Mouse (Mus musculus) frontal cortex, postnatal 14 days (tissue): ENCODE results near the gene Rce1.

Source experiments
- DNase-seq, 2 experiments: peaks; one replicate each; pipeline ENCODE4 v3.0.0; 2022; ENCODE audit warnings: low spot score in 2 of 2

Gene Rce1

DNA sequence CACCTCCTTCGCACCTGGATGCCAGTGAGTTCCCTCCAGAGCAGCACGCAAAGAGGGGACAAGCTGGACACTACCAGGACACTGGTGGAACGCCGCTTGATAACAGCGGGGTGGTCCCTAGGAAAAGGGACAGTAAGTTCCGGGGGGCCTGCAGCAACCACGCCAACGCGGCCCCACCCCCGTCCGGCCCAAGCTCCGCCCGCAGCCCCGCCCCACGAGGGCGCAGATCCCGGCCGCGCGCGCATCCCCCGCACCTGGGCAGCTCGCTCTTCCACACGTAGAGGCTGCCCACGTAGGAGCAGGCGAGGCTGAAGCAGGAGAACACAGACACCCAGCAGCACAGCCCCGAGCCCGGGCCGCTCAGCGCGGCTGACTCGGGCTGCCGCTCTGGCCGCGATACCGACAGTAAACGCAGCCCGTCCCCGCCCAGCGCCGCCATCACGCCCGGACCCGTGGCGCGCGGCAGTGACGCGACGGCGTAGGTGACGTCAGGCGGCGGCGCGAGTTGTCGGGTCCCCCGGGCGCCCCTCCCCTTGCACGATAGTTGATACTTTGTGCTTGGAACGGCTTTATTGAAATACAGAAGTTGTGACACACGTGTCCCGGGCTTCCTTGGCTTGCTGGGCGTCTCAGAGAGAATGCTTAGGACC, at the start of gene Rce1:
Gene Rce1, minus strand, starts transcription at position 463 of the 650 bp plus-strand sequence.
- peak; percentile 74 to 88 for DNase-seq

DNA sequence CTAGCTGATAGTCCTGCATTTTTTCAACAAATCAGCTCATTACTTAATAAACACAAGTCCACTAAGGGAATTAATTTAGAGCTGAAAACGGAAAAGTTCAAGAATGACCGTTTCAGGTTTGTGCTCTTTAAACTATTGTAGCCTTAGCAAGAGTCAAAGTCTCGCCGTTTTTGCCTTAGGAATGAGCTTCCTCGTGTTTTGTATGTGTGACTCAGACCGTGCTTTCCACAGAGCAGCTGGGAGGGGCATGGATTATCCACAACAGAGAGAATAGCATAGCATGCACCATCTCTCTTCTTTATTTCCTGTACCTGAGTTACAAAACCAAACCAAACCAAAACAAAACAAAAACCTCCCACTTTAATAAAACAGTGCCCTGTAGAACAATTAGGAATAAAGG, 47.0 kb upstream of the Rce1 start:
- DNase-seq, result no peak

- DNase-seq, result no peak
These were observed 45.3 kb upstream of the Rce1 start for GRCm38 (mm10) chr19:4670776-4671175.

DNA sequence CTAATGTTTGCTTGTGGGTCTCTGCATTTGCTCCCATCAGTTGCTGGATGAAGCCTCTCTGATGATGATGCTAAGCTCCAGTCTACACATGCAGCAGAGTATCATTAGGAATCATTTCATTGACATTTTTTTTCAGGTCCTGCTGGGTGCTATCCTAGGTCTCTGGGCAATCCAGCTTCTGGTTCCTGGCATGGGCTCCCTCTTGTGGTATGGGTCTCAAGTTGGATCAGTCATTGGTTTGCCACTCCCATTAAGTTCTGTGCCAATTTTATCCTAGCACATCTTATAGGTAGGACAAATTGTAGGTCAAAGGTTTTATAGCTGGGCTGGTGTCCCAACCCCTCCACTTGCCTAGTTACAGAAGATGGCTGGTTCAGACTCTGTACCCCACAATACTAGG, 41.4 kb upstream of the Rce1 start:
- no peak for DNase-seq

DNA sequence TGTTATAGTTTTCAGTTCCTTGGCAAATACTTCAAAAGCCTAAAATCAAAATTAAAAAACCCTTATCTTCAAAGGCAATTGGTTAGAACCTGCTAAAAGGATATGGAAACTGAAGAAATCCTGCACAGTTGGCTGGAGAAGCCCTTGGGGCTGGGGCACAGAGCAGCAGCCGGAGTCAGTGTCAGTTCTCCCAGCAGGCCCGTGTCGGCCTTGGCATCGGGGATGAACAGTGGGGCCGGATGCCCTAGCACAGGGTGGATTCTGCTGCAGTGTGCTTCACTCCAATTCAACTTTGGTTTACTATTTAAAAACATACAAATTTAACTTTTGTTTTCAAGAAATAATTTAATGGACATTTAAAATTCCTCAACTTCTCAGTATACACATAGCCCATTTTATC, 32.7 kb upstream of the Rce1 start:
- no peak for DNase-seq

DNA sequence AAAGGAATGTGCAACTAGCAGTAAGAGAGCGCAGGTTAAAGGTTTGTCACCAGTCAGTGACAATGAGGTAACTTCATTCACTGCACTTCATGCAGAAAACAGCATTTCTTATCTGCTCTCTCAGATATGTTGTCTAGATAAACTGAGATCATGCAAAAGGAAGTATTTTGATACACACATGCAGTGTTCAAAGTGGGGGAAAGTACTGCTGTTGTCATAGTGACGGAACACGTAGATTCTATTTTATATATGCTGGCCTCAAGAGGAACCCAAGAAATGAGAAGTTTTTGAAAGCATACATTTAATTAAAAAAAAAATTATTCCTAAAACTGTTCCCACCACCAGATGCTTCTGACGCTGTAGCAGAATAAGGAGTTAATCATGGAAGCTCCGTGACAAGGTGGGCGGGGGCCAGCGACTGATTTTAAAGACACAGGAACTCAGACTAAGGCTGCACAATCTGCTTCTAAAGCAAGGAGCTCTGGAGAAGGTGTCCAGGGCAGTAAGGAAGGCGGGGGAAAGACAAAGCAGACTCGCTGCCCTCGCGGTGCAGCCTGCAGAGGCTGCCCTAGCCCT, 21.6 kb upstream of the Rce1 start:
- peak; percentile 63 to 72 for DNase-seq

DNA sequence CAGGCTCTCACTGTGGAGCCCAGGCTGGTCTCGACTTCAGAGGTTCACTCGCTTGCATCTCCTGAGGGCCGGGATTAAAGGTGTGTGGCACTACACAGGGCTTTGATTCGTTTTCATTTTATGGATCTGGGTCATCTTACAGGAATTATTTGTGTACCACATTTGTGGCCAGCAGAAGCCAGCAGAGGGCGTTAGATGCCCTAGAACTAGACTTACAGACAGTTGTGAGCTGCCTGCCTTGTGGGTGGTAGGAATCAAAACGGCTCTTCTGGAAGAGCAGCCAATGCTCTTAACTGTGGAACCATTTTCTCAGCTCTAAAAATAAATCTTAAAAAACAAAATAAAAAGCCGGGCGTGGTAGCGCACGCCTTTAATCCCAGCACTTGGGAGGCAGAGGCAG, 18.8 kb upstream of the Rce1 start:
- DNase-seq, result peak in 1 of 2 experiments; percentile 65

DNA sequence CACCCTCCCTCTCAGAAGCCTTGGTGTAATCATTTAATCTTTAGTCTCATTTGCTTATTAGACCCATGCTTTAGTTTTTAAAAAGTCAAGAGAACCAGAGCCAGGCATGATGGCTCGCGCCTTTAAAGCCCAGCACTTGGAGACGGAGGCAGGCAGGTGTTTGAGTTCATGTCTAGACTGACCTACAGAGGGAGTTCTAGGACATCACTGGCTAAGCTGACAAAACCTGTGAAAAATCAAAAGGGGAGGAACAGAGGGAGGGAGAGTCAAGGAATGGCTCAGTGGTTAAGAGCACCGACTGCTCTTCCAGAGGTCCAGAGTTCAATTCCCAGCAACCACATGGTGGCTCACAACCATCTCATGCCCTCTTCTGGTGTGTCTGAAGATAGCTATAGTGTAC, 10.5 kb upstream of the Rce1 start:
- no peak for DNase-seq

- DNase-seq, result peak in 1 of 2 experiments; percentile 60
These were observed 3.4 kb upstream of the Rce1 start for GRCm38 (mm10) chr19:4628819-4629218.

DNA sequence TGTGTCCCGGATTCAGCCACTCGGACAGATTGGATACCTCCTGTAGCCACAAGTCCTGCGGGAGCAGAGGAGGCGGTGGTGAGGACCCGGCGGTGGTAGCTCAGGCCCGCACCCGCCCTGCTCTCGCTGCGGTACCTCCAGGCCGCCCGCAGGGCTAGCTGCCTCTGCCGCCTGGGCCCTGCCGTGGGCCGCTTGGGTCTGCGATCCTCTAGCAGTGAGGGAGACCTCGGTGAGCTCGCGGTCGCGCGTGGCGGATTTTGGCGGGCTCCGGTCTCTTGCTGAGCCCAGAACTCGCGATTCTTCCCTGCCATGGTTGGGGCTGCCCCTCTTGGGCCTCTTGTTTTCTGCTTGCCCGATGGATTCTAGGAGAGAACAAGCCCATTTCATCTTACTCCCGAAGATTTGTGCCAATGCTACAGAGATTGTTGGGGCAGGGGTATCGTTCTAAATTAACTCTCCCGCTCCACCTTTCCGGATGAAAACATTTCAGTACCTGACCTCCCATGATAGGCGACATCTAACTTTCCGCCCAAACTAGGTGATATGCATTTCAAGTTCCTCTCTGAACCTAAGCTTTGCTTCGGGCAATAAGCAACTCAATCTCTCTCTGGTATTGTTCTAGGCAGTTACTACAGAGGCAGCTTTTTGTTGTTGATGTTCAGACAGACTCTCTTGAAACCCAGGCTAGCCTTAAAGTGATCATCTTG, 541 bp upstream of the Rce1 start:
- no peak for DNase-seq

DNA sequence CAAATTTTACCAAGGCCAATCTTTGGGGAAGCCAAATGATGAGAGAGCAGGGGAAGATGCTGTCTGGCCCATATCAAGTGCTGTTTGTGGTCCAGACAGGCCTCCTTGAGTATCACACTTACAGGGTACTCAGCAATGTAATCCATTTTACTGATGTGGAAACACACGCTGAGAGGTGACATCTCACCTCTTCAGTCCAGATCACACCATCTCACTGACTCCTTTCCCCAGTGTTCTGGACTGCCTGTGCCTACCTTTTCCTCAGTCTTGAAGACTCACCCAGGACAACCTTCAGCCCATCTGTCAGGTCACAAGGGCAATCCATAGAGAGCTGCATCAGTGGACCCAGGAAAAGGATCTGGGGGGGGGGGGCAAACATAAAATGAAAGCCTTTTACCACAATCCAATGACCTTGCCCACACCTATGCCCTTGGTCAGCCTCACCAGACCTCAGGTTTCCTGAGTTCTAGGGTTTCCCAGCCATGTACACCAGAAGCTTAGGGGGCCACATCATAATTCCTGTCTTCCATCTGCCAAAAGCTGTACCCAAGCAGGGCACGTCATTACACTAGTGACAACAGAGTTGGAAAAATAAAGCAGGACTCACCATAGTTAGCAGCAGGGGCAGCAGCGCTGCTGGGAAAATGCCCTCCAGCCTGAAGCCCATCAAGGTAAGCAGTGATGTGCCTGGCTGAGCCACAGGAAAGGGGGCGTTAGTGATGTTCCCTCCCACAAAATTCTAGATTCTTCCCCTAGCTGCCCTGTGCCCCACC, 849 bp downstream of the Rce1 start:
- DNase-seq, result no peak

- no peak for DNase-seq
These were observed 1.4 kb downstream of the Rce1 start for GRCm38 (mm10) chr19:4624006-4624405.

DNA sequence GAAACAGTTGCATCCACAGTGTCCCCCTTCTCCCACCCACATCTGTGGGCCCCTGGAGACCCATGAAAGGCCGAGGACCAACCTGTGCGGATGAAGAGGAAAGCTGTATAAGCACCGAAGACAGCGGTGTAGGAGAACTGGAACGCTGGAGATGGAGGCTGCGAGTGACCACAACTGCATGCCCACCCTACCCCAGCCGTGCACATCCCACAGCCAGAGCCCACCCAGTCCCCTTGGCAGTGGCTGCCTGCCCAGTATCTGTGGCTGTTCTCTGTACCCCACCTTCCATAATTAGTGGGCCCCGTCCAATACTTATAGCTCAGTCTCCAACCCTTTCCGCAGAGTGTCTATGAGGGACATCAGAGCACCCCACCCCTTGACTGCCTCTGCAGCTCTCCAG, 2.0 kb downstream of the Rce1 start:
- no peak for DNase-seq

GRCm38 (mm10) chr19:4622780-4623179, 2.7 kb downstream of the Rce1 start:
- DNase-seq, result no peak

DNA sequence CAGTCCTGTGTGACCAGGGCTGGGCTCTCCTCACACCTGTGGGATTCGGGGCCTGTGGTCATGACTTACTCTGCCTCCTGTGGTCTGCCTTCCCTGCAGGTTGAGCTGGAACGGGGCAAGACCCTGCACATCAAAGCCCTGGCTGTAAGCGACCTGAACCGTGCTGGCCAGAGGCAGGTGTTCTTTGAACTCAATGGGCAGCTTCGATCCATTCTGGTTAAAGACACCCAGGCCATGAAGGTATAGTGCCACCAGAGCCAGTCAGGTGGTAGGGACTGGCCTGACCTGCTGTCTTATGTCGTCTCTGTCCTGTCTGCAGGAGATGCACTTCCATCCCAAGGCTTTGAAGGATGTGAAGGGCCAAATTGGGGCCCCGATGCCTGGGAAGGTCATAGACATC, 4.7 kb downstream of the Rce1 start:
- no peak for DNase-seq

GRCm38 (mm10) chr19:4619461-4619860, 6.0 kb downstream of the Rce1 start:
- no peak for DNase-seq

- no peak for DNase-seq
These were observed 7.3 kb downstream of the Rce1 start for GRCm38 (mm10) chr19:4618183-4618582.

- DNase-seq, result no peak
These were observed 8.9 kb downstream of the Rce1 start for GRCm38 (mm10) chr19:4616546-4616945.

DNA sequence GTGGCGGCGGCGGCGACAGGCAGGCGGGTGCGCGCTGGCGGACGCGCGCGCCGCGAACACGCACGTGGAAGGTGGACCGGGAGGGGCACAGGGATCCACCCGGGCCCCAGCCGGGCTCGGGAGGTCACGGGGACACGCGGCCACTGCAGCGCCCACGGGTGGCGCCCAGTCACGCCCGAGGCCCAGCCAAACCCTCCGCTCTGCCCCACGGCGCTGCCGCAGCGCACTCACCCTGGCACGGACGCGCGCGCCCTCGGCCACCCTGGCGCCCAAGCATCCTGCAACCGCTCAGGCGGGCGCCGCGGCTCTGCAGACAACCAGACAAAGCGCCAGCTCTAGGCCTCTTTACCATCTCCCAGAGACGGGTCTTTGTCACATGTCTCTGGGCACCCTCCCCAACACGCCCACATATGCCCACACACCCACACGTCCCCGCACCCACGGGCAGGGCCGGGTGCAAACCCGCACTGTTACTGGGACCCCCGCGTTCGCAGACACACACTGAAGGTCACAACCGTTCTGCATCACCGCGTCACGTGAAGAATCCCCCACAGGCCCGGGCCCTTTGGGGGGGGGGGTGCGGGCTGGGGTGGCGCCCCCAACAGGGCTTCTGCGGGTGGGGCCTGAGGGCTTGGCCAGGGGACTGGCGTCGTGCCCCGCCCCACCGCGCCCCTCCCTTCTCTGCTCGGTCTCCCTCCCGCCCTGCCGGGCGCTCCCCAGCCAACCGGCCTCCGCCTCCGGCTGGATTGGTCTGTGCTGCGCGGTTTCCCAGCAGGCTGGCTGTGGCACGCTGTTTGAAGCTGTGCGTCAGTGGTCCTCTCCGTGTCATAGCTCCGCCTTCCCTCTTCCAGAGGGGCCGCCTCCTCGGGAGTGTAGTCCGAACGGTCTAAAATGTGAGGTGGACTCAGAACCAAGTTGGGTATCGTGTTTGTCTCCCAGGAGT, 10.0 kb downstream of the Rce1 start, which contains the start of gene Lrfn4:
Gene Lrfn4, minus strand, starts transcription at position 517 of the 943 bp plus-strand sequence.
- peak; percentile 84 for DNase-seq

- no peak for DNase-seq
These were observed 10.9 kb downstream of the Rce1 start for GRCm38 (mm10) chr19:4614305-4615150.
